Mouse (Mus musculus) megakaryocyte-erythroid progenitor cell, adult 5-6 weeks (primary cell): ENCODE data around the gene Zfp185. TPM values are rescaled to one million over a fixed set of nuclear protein-coding genes. Genes with fewer than 3 reads are reported as not detected.

Experiments used
- ATAC-seq: replicated peaks from 2 replicates; pipeline ENCODE4 v1.8.0; 2016; ENCODE audit warnings: mild to moderate bottlenecking, inconsistent platforms; ENCODE audit not compliant: severe bottlenecking, poor library complexity, low FRiP score, low TSS enrichment
- total RNA-seq, 2 experiments: library from RNA; stranded (forward) in 1 of 2; stranded (reverse) in 1 of 2; fragments of 200-1000, 215-1000 nt in 1 of 2; fragments of >200 nt in 1 of 2; fragmentation: Nextera tagmentation in 1 of 2; gene quantifications; 2 replicates each; pipeline ENCODE4 v1.2.3; 2014 to 2017

Gene Zfp185
- total RNA-seq (2014; fragmentation: Nextera tagmentation) (5.6 TPM in 1 of 2 replicates, not detected in the other), total RNA-seq (2017) (not detected in 2 replicates)

GRCm38 (mm10) chrX:72986841-72987519 is at the start of gene Zfp185:
Zfp185 (plus strand) TSS chrX:72987339.
- ATAC-seq, result peak; percentile 62

- ATAC-seq, result no peak
Observed at GRCm38 (mm10) chrX:72953464-72953863, 33.7 kb upstream of the Zfp185 start.

- no peak for ATAC-seq
Observed at GRCm38 (mm10) chrX:72956486-72956885, 30.7 kb upstream of the Zfp185 start.

GRCm38 (mm10) chrX:72960431-72960830 is 26.7 kb upstream of the Zfp185 start:
- no peak for ATAC-seq

GRCm38 (mm10) chrX:72961511-72961910 is 25.6 kb upstream of the Zfp185 start:
- ATAC-seq, result no peak

GRCm38 (mm10) chrX:72962743-72963142 is 24.4 kb upstream of the Zfp185 start:
- ATAC-seq, result no peak

GRCm38 (mm10) chrX:72982831-72983230 is 4.3 kb upstream of the Zfp185 start:
- ATAC-seq, result no peak

- ATAC-seq, result peak; percentile 45
Observed at GRCm38 (mm10) chrX:72985607-72986006, 1.5 kb upstream of the Zfp185 start.

- ATAC-seq, result no peak
Observed at GRCm38 (mm10) chrX:72987520-72987905, 374 bp downstream of the Zfp185 start.

- ATAC-seq, result no peak
Observed at GRCm38 (mm10) chrX:72988431-72988830, 1.3 kb downstream of the Zfp185 start.

GRCm38 (mm10) chrX:72990581-72990980 is 3.4 kb downstream of the Zfp185 start:
- ATAC-seq, result no peak

- 0 out of 2 replicates have a peak, but pooled peaks have one; percentile 52 for ATAC-seq
Observed at GRCm38 (mm10) chrX:72992291-72992919, 5.3 kb downstream of the Zfp185 start.

GRCm38 (mm10) chrX:72995542-72995941 is 8.4 kb downstream of the Zfp185 start:
- no peak for ATAC-seq

- no peak for ATAC-seq
Observed at GRCm38 (mm10) chrX:73003110-73003509, 16.0 kb downstream of the Zfp185 start.

- no peak for ATAC-seq
Observed at GRCm38 (mm10) chrX:73005678-73006077, 18.5 kb downstream of the Zfp185 start.

- ATAC-seq, result peak; percentile 95
Observed at GRCm38 (mm10) chrX:73007597-73008479, 20.7 kb downstream of the Zfp185 start.

- ATAC-seq, result no peak
Observed at GRCm38 (mm10) chrX:73012846-73013245, 25.7 kb downstream of the Zfp185 start.

GRCm38 (mm10) chrX:73037003-73037402 is 49.9 kb downstream of the Zfp185 start, which contains the start of gene Pnma5:
Pnma5 (minus strand) TSS chrX:73037103.
- no peak for ATAC-seq

- no peak for ATAC-seq
Observed at GRCm38 (mm10) chrX:73038831-73039230, 51.7 kb downstream of the Zfp185 start.

- no peak for ATAC-seq
Observed at GRCm38 (mm10) chrX:73039666-73040065, 52.5 kb downstream of the Zfp185 start.
